ENCODE assay signal across 11 mouse cellular contexts in the genomic region with DNA sequence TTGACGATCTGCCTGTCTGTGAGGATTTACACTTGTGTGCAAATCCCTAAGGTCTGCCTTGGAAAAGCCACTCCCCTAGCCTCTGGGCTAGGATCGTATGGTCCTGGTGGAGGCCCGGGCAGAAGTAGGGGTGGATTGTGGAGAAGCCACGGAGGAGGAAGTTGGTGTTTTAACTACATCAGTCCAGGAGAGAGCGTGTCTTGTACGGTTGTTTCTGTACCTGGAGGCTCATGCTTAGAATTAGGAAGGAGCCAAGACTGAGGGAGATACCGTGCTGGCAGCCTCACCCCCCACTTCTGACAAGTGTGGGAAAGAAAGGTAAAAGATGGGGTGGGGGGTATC. TPM values are rescaled to one million over a fixed set of nuclear protein-coding genes. Genes with fewer than 3 reads are reported as not detected.
DNase-seq lines count a peak whose midpoint lies in the region; ATAC-seq and TF ChIP-seq lines count a peak whose summit lies in the region.
"Had no signal": no experiment of that assay in that cellular context is flagged by ENCODE, and none has a peak within 500 bp of the region (broad histone marks: within the 10 kb centered on the region; RNA-seq: fewer than 3 reads in every experiment).

No protein-coding gene starts in this region.

- no peak for TF ChIP-seq CTCF in lung, postnatal 0 days (IDR thresholded peaks at IDR 0.05)

- no peak for TF ChIP-seq EP300 in lung, postnatal 0 days (IDR thresholded peaks at IDR 0.05)

- no peaks in the 10 kb centered on the region for H3K9me3 ChIP-seq in hindbrain, embryonic 10.5 days
- H3K9me3 ChIP-seq in hindbrain, embryonic 14.5 days (ENCODE audit: control insufficient read depth, low read length), result no peaks in the 10 kb centered on the region
- H3K9me3 ChIP-seq in lung, postnatal 0 days (ENCODE audit: low read length), result no peaks in the 10 kb centered on the region
- H3K9me3 ChIP-seq in intestine, embryonic 16.5 days (ENCODE audit: control insufficient read depth, low read length), result no peaks in the 10 kb centered on the region
- no peaks in the 10 kb centered on the region for H3K9me3 ChIP-seq in stomach, embryonic 16.5 days (replicated peaks; ENCODE audit: control insufficient read depth, low read length)
- H3K9me3 ChIP-seq: G1E had no signal

- no peak for DNase-seq in hindbrain, embryonic 10.5 days (ENCODE audit: low spot score)
- no peak for DNase-seq in hindbrain, embryonic 14.5 days (ENCODE audit: low spot score)
- no peak for DNase-seq in lung, postnatal 0 days (ENCODE audit: low spot score)
- no peak for DNase-seq in lung, adult 18-20 months
- no peak for DNase-seq in cerebellum, adult 18-20 months
- no peak for DNase-seq in spleen, postnatal 36 days (ENCODE audit: low spot score in 2 of 2)
- DNase-seq: adrenal gland, postnatal 10 days; cerebellum, postnatal 25 days had no signal

- no peak overlapping the region for H3K9ac ChIP-seq in hindbrain, embryonic 14.5 days
- H3K9ac ChIP-seq in lung, postnatal 0 days (replicated peaks; ENCODE audit: low read depth), result no peak overlapping the region
- H3K9ac ChIP-seq in intestine, embryonic 16.5 days (ENCODE audit: low read depth, low read length), result no peak overlapping the region
- H3K9ac ChIP-seq in stomach, embryonic 16.5 days (ENCODE audit: low read length), result peak overlapping the region; percentile 37; the same call in 1 of the 2 replicates

- H3K4me2 ChIP-seq in hindbrain, embryonic 14.5 days (replicated peaks), result no peak overlapping the region
- 0 out of 2 replicates have a peak overlapping the region, but pooled peaks have one; percentile 44 for H3K4me2 ChIP-seq in lung, postnatal 0 days (replicated peaks; ENCODE audit: low read depth, low read length)
- peak overlapping the region; percentile 53 for H3K4me2 ChIP-seq in intestine, embryonic 16.5 days (ENCODE audit: low read depth, low read length)
- H3K4me2 ChIP-seq in stomach, embryonic 16.5 days (ENCODE audit: low read depth, low read length), result peak overlapping the region; percentile 25; the same call in 1 of the 2 replicates

- H3K36me3 ChIP-seq in hindbrain, embryonic 10.5 days, result no peaks in the 10 kb centered on the region
- no peaks in the 10 kb centered on the region for H3K36me3 ChIP-seq in hindbrain, embryonic 14.5 days (replicated peaks; ENCODE audit: control insufficient read depth, insufficient read depth)
- no peaks in the 10 kb centered on the region for H3K36me3 ChIP-seq in lung, postnatal 0 days (ENCODE audit: insufficient read depth, low read length)
- no peaks in the 10 kb centered on the region for H3K36me3 ChIP-seq in intestine, embryonic 16.5 days (ENCODE audit: control insufficient read depth, insufficient read depth, low read length)
- no peaks in the 10 kb centered on the region for H3K36me3 ChIP-seq in stomach, embryonic 16.5 days (ENCODE audit: control insufficient read depth, insufficient read depth, low read length)

- H3K4me3 ChIP-seq in hindbrain, embryonic 10.5 days, result peak overlapping the region; percentile 39; the same call in 1 of the 2 replicates
- H3K4me3 ChIP-seq in hindbrain, embryonic 14.5 days (replicated peaks; ENCODE audit: low read length), result no peak overlapping the region
- no peak overlapping the region for H3K4me3 ChIP-seq in lung, postnatal 0 days (ENCODE audit: low read depth, low read length)
- H3K4me3 ChIP-seq in intestine, embryonic 16.5 days (ENCODE audit: low read length), result no peak overlapping the region
- 0 out of 2 replicates have a peak overlapping the region, but pooled peaks have one; percentile 8 for H3K4me3 ChIP-seq in stomach, embryonic 16.5 days (replicated peaks; ENCODE audit: low read length)

- peaks cover 50% of the 10 kb centered on the region for H3K27me3 ChIP-seq in hindbrain, embryonic 10.5 days (ENCODE audit: insufficient read depth, poor library complexity, severe bottlenecking)
- H3K27me3 ChIP-seq in hindbrain, embryonic 14.5 days (ENCODE audit: control insufficient read depth, insufficient read depth, low read length), result peaks cover 25% of the 10 kb centered on the region
- H3K27me3 ChIP-seq in lung, postnatal 0 days (replicated peaks; ENCODE audit: insufficient read depth, low read length), result no peaks in the 10 kb centered on the region
- no peaks in the 10 kb centered on the region for H3K27me3 ChIP-seq in intestine, embryonic 16.5 days (replicated peaks; ENCODE audit: control insufficient read depth, insufficient read depth, low read length)
- no peaks in the 10 kb centered on the region for H3K27me3 ChIP-seq in stomach, embryonic 16.5 days (ENCODE audit: control insufficient read depth, insufficient read depth, low read length)

- 27% methylated on average over 7 of the region's 7 CpGs for WGBS in hindbrain, embryonic 10.5 days
- 24% methylated on average over 7 of the region's 7 CpGs for WGBS in hindbrain, embryonic 14.5 days
- WGBS in lung, postnatal 0 days, result 28% methylated on average over 7 of the region's 7 CpGs
- WGBS in intestine, embryonic 16.5 days, result 25% methylated on average over 7 of the region's 7 CpGs
- WGBS in stomach, embryonic 16.5 days, result 20% methylated on average over 7 of the region's 7 CpGs

- no peak for ATAC-seq in hindbrain, embryonic 14.5 days (ENCODE audit: low FRiP score)
- ATAC-seq in lung, postnatal 0 days, result peak; percentile 16; the same call in 1 of the 2 replicates
- no peak for ATAC-seq in intestine, embryonic 16.5 days
- ATAC-seq in stomach, embryonic 16.5 days (ENCODE audit: insufficient read depth, low FRiP score), result peak; percentile 31

- peaks cover 30% of the 10 kb centered on the region for H3K4me1 ChIP-seq in hindbrain, embryonic 10.5 days (replicated peaks)
- peaks cover 16% of the 10 kb centered on the region; the same call in 1 of the 2 replicates for H3K4me1 ChIP-seq in hindbrain, embryonic 14.5 days (replicated peaks; ENCODE audit: control insufficient read depth, insufficient read depth, low read length)
- H3K4me1 ChIP-seq in lung, postnatal 0 days (ENCODE audit: insufficient read depth, low read depth, low read length), result peaks cover 9% of the 10 kb centered on the region; the same call in 1 of the 2 replicates
- peaks cover 67% of the 10 kb centered on the region for H3K4me1 ChIP-seq in intestine, embryonic 16.5 days (ENCODE audit: control insufficient read depth, insufficient read depth, low read length)
- peaks cover 73% of the 10 kb centered on the region for H3K4me1 ChIP-seq in stomach, embryonic 16.5 days (ENCODE audit: control insufficient read depth, insufficient read depth, low read length)

- H3K27ac ChIP-seq in hindbrain, embryonic 10.5 days, result no peak overlapping the region
- no peak overlapping the region for H3K27ac ChIP-seq in hindbrain, embryonic 14.5 days
- H3K27ac ChIP-seq in lung, postnatal 0 days (ENCODE audit: low read length), result peak overlapping the region; percentile 2
- H3K27ac ChIP-seq in intestine, embryonic 16.5 days (ENCODE audit: low read length), result peak overlapping the region; percentile 75
- H3K27ac ChIP-seq in stomach, embryonic 16.5 days (ENCODE audit: low read length), result peak overlapping the region; percentile 96

RNA-seq across cellular contexts. Expression of a gene that starts 17.4 kb away (rescaled TPM):
- 2.1 and 2.7 TPM in 2 replicates for polyA plus RNA-seq in hindbrain, embryonic 10.5 days (2016; fragmentation: Nextera tagmentation; extraction: Ambion mirVana)
- 1.3 and 1.6 TPM in 2 replicates for polyA plus RNA-seq in hindbrain, embryonic 14.5 days (2014; fragmentation: Nextera tagmentation; extraction: Ambion mirVana)
- polyA plus RNA-seq in lung, postnatal 0 days (2015; fragmentation: Nextera tagmentation; extraction: Ambion mirVana), result 2.1 and 2.9 TPM in 2 replicates
- 8.8 and 9.3 TPM in 2 replicates for polyA plus RNA-seq in intestine, embryonic 16.5 days (2015; fragmentation: Nextera tagmentation; extraction: Ambion mirVana)
- 10.2 and 11.6 TPM in 2 replicates for polyA plus RNA-seq in stomach, embryonic 16.5 days (2015; fragmentation: Nextera tagmentation; extraction: Ambion mirVana)

Comparison
In these comparisons a context has a peak if more than half of its experiments do, and no peak if none do; other contexts are left out.
1. H3K4me3 ChIP-seq: peak in hindbrain, embryonic 10.5 days (single experiment) and stomach, embryonic 16.5 days (single experiment); none in hindbrain, embryonic 14.5 days (single experiment), lung, postnatal 0 days (single experiment) and intestine, embryonic 16.5 days (single experiment).
2. H3K27ac ChIP-seq: peak in lung, postnatal 0 days (single experiment), intestine, embryonic 16.5 days (single experiment) and stomach, embryonic 16.5 days (single experiment); none in hindbrain, embryonic 10.5 days (single experiment) and hindbrain, embryonic 14.5 days (single experiment).
3. ATAC-seq: peak in lung, postnatal 0 days (single experiment) and stomach, embryonic 16.5 days (single experiment); none in hindbrain, embryonic 14.5 days (single experiment) and intestine, embryonic 16.5 days (single experiment).